Mouse (Mus musculus): Measurements from ENCODE around the gene Rtf1. TPM values are rescaled to one million over a fixed set of nuclear protein-coding genes. Genes with fewer than 3 reads are reported as not detected.
"Not testable (repeated sequence)": the region's sequence is repeated elsewhere in the genome, so short reads cannot be mapped to it uniquely, and the experiment has no call there.

Gene Rtf1
- polyA plus RNA-seq, 1 experiment from 2014 or later, result 46.8 TPM

DNA sequence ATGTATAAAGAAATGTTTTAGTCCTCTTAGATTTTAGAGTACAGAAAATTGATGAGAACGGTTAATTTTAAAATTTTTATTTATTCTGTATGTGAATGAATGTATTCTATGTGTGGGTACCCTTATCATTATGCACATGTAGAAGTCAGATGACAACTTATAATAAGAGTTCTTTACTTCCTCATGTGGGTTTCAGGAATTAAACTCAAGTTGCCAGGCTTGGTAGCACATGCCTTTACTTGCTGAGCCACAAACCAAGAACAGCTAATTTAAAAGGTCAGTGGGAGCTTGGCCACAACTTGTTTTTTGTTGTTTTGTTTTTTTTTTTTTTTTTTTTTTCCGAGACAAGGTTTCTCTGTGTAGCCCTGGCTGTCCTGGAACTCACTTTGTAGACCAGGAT, 20.0 kb downstream of the Rtf1 start:
- no peak overlapping the region for H3K9ac ChIP-seq

DNA sequence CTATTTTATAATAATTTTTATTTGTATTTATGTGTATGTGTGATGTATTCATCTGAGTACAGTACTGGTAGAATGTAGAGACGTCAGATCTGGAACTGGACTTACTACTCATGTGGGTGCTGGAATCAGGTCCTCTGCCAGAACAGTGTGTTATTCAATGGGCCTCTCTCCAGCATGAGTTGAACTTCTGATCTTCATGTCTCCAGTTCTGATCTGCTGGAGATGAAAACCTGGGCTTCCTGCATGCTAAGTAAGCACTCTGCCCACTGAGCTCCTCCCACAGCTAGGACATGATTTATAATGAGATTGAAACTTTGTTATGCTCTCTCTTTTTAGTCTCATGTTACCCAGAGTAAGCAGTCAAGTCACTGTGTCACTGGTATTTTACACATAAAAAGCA, 21.2 kb downstream of the Rtf1 start:
- Histone ChIP-seq H3K9ac (no peak overlapping the region), H3K36me3 (peaks cover 12% of the 10 kb centered on the region; the same call in 1 of the 2 replicates), H3K9me3 (no peaks in the 10 kb centered on the region), H3K4me3 (no peak overlapping the region), H3K4me1 (no peaks in the 10 kb centered on the region), H3K27me3 (no peaks in the 10 kb centered on the region), H3K27ac (no peak overlapping the region), H3K4me2 (no peak overlapping the region)
- WGBS, result 64% methylated on average over 1 of the region's 1 CpGs
- no peak for ATAC-seq (ENCODE audit: insufficient number of reproducible peaks, low FRiP score, low TSS enrichment, low read depth)

More for the DNA sequence above, 20.0 kb downstream of the Rtf1 start:
- Histone ChIP-seq H3K27ac (no peak overlapping the region), H3K4me3 (no peak overlapping the region), H3K36me3 (peaks cover 16% of the 10 kb centered on the region), H3K4me2 (no peak overlapping the region), H3K27me3 (no peaks in the 10 kb centered on the region), H3K9me3 (no peaks in the 10 kb centered on the region), H3K4me1 (no peaks in the 10 kb centered on the region)
- 94% methylated on average over 1 of the region's 2 CpGs for WGBS
- ATAC-seq (ENCODE audit: insufficient number of reproducible peaks, low FRiP score, low TSS enrichment, low read depth), result no peak

DNA sequence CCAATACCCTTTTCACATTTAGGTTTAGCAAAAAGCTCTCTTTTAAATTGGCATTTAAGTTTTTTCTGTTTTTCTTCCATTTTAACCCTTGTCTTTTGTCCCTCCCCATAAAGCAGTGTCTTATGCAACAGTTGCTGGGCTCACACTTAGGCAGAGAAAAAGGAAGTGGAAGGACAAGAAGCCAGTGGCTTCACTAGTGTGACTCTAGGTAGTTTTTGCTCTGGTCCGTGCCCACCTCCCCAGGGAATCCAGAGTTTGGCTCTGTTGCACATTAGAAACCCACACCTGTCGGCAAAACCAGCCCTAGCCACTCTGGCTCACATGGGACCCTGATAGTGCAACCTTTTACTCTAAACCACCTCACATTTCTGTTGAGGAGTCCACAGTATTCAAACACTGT, 23.6 kb downstream of the Rtf1 start:
- no peak overlapping the region for H3K27ac ChIP-seq
- WGBS, result 78% methylated on average over 2 of the region's 2 CpGs
- H3K9me3 ChIP-seq, result no peaks in the 10 kb centered on the region
- H3K4me3 ChIP-seq, result no peak overlapping the region
- no peak overlapping the region for H3K4me2 ChIP-seq
- peaks cover 11% of the 10 kb centered on the region; the same call in 1 of the 2 replicates for H3K36me3 ChIP-seq
- no peak for ATAC-seq (ENCODE audit: insufficient number of reproducible peaks, low FRiP score, low TSS enrichment, low read depth)
- H3K9ac ChIP-seq, result no peak overlapping the region
- no peaks in the 10 kb centered on the region for H3K27me3 ChIP-seq
- no peaks in the 10 kb centered on the region for H3K4me1 ChIP-seq

DNA sequence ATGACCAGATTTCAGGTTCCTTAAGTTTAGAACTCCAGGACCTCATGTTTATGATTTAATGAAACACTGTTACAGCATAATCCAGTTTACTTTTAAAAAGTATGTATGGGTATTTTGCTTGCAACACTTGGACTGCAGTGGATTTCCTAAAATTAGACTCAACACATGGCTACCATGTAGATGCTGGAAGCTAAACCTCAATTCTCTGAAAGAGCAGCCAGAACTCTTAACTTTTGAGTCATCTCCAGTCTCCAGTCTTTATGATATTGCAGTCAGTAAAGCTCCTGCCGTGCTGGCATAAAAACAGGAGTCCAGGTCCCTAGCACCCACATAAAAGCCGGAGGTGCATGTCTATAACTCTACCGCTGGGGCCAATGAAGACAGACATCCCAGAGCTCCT, 25.1 kb downstream of the Rtf1 start:
- 87% methylated on average over 3 of the region's 3 CpGs for WGBS
- peaks cover 15% of the 10 kb centered on the region; the same call in 1 of the 2 replicates for H3K36me3 ChIP-seq
- no peak overlapping the region for H3K4me3 ChIP-seq
- H3K9ac ChIP-seq, result no peak overlapping the region
- no peak for ATAC-seq (ENCODE audit: insufficient number of reproducible peaks, low FRiP score, low TSS enrichment, low read depth)
- no peak overlapping the region for H3K27ac ChIP-seq
- no peaks in the 10 kb centered on the region for H3K27me3 ChIP-seq
- H3K4me2 ChIP-seq, result no peak overlapping the region
- no peaks in the 10 kb centered on the region for H3K4me1 ChIP-seq
- H3K9me3 ChIP-seq, result no peaks in the 10 kb centered on the region

DNA sequence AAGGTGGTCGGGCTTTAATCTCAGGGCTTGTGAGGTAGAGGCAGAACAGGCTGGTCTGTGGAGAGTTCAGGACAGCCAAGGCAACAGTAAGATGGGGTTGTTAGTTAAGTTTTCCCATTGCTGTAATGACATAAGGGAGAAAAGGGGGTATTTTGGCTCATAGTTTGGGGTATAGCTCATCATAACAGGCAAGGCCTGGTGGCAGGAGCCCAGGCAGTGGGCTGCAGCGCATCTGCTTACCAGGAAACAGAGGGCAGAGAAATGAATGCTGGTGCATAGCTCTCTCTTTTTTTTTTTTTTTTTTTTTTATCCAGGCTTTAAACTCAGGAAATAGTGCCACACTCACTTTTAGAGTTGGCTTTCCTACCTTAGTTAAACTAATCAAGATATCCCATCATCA, 28.3 kb downstream of the Rtf1 start:
- 91% methylated on average over 2 of the region's 2 CpGs for WGBS
- no peaks in the 10 kb centered on the region for H3K27me3 ChIP-seq
- H3K36me3 ChIP-seq, result peaks cover 41% of the 10 kb centered on the region
- H3K9me3 ChIP-seq, result no peaks in the 10 kb centered on the region
- ATAC-seq (ENCODE audit: insufficient number of reproducible peaks, low FRiP score, low TSS enrichment, low read depth), result no peak
- no peak overlapping the region for H3K4me2 ChIP-seq
- no peak overlapping the region for H3K9ac ChIP-seq
- H3K27ac ChIP-seq, result no peak overlapping the region
- H3K4me3 ChIP-seq, result no peak overlapping the region
- H3K4me1 ChIP-seq, result no peaks in the 10 kb centered on the region

DNA sequence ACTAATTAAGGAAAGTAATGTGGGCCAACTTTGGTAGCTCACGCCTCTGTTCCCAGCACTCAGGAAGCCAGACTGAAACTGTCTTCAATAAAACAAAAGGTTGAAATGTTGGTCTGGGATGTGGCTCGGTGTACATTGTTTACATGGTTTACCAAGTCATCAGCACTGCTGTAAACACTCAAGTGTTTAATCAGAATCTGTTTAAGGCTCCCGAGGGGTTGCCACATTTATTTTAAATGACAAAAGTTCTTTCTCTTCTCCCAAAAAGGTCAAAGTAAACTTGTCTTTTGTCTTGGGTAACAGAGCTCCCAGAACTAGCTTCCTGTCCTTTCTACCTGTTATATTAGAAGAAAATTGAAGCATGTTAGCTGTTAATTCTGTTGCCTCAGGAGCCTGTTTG, 32.8 kb downstream of the Rtf1 start:
- H3K27ac ChIP-seq, result no peak overlapping the region
- H3K9me3 ChIP-seq, result no peaks in the 10 kb centered on the region
- 89% methylated on average over 3 of the region's 3 CpGs for WGBS
- H3K36me3 ChIP-seq, result peaks cover 72% of the 10 kb centered on the region
- no peaks in the 10 kb centered on the region for H3K27me3 ChIP-seq
- ATAC-seq (ENCODE audit: insufficient number of reproducible peaks, low FRiP score, low TSS enrichment, low read depth), result no peak
- H3K9ac ChIP-seq, result no peak overlapping the region
- H3K4me2 ChIP-seq, result no peak overlapping the region
- no peaks in the 10 kb centered on the region for H3K4me1 ChIP-seq
- no peak overlapping the region for H3K4me3 ChIP-seq

DNA sequence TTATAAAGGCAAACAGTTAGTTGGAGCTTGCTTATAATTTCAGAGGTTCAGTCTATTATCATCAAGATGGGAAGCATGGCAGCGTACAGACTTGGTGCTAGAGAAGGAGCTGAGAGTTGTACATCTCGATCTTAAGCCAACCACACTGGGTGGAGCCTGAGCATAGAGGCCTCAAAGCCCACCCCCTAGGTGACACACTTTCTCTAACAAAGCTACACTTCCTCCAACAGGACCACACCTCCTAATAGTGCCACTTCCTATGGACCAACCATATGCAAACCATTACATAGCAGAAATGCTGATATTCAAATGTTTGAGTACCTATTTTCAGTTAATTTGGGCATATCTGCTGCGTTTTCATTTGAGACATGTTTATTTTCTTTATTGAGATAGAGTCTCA, 35.1 kb downstream of the Rtf1 start:
- Histone ChIP-seq H3K36me3 (peaks cover 69% of the 10 kb centered on the region), H3K9me3 (no peaks in the 10 kb centered on the region), H3K9ac (no peak overlapping the region), H3K4me3 (no peak overlapping the region), H3K4me1 (no peaks in the 10 kb centered on the region), H3K27me3 (no peaks in the 10 kb centered on the region), H3K27ac (no peak overlapping the region), H3K4me2 (no peak overlapping the region)
- no peak for ATAC-seq (ENCODE audit: insufficient number of reproducible peaks, low FRiP score, low TSS enrichment, low read depth)
- WGBS, result 93% methylated on average over 3 of the region's 3 CpGs

DNA sequence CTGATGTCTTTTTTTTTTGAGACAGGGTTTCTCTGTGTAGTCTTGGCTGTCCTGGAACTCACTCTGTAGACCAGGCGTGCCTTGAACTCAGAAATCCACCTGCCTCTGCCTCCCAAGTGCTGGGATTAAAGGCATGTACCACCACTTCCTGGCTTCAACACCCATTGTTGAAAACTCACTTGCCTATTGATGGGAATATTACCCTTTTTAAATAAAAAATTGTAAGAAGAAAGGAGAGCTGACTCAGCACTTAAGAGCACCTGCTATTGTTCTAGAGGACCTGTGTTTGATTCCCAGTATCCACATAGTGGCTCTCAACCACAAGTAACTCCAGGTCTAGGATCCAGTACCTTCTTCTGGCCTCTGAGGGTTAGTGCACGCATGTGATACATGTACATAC, 41.0 kb downstream of the Rtf1 start:
- not testable (repeated sequence) for H3K4me2 ChIP-seq; H3K9ac ChIP-seq; H3K4me3 ChIP-seq; H3K27me3 ChIP-seq; H3K4me1 ChIP-seq; H3K9me3 ChIP-seq; H3K27ac ChIP-seq; ATAC-seq (ENCODE audit: insufficient number of reproducible peaks, low FRiP score, low TSS enrichment, low read depth)
- peaks cover 68% of the 10 kb centered on the region for H3K36me3 ChIP-seq
- 92% methylated on average over 2 of the region's 2 CpGs for WGBS

DNA sequence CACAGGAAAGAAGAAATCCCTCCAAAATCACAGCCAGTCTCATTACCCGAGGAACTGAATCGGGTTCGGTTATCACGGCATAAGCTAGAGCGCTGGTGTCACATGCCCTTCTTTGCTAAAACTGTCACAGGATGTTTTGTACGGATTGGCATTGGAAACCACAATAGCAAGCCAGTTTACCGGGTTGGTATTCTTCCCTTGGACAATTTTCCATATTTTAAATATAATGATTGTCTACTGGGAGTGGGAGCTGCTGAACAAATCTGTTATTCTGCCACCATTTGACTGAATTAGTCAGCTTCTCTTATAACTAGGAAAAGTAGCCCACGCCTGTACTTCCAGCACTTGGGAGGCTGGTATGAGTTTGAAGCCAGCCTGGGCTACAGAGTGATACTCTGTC, 46.2 kb downstream of the Rtf1 start:
- WGBS, result 96% methylated on average over 8 of the region's 8 CpGs
- ATAC-seq (ENCODE audit: insufficient number of reproducible peaks, low FRiP score, low TSS enrichment, low read depth), result no peak
- peaks cover 86% of the 10 kb centered on the region for H3K36me3 ChIP-seq
- H3K4me3 ChIP-seq, result no peak overlapping the region
- H3K9ac ChIP-seq, result no peak overlapping the region
- H3K27me3 ChIP-seq, result no peaks in the 10 kb centered on the region
- no peak overlapping the region for H3K27ac ChIP-seq
- H3K4me1 ChIP-seq, result no peaks in the 10 kb centered on the region
- no peak overlapping the region for H3K4me2 ChIP-seq
- no peaks in the 10 kb centered on the region for H3K9me3 ChIP-seq

DNA sequence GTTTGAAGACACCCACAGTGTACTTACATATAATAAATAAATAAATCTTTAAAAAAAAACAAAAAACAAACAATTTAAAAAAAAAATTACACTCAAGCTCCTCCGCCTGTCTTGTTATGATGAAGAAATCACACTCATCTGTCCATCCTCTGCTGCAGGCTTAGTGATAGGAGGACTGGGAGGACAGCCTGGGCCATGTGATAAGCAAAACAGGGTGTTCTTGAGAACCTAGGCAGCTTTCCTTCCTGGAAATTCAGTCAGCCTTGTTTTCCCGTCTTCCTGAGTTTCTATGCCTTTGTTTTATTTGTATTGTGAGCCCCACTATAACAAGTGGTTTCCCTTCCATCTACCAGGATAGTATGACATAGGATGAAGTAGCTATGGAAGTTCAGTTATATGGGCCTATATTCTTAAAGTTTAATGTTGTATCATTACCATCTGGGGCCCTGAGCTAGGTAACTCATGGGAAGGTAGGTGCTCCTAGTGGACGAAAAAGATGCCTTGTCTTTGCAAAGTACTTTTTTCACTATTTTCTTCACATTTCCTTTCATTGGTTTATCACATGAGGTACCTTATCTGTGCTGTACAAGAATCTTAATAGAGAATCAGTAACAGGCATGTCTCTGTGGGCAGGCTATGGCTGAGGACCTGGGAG, 53.0 kb downstream of the Rtf1 start:
- Histone ChIP-seq H3K9me3 (no peaks in the 10 kb centered on the region), H3K9ac (no peak overlapping the region), H3K27me3 (no peaks in the 10 kb centered on the region), H3K4me2 (no peak overlapping the region), H3K27ac (no peak overlapping the region), H3K4me1 (no peaks in the 10 kb centered on the region), H3K4me3 (no peak overlapping the region), H3K36me3 (peaks cover 93% of the 10 kb centered on the region)
- ATAC-seq (ENCODE audit: insufficient number of reproducible peaks, low FRiP score, low TSS enrichment, low read depth), result no peak
- 88% methylated on average over 3 of the region's 3 CpGs for WGBS

DNA sequence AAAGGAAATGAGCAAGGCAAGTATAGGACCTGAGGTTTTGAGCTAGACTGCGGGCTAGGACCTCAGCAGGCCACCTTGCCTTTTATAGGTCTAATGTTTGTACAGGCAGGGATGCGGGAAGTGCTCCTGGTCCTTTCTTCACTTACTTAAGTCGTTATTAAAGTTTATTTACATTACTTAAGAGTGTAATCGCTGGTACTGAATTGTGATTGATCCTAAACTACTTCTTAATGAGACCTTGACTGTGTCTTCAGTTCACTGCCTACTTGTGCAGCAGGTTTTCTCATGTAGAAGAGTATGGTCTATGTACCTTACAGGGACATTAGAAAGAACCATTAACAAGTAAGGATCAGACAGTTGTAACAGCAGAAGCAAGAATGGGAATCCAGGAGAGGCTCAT, 55.9 kb downstream of the Rtf1 start:
- WGBS, result 84% methylated on average over 4 of the region's 4 CpGs
- ATAC-seq (ENCODE audit: insufficient number of reproducible peaks, low FRiP score, low TSS enrichment, low read depth), result no peak
- H3K4me2 ChIP-seq, result no peak overlapping the region
- H3K9me3 ChIP-seq, result no peaks in the 10 kb centered on the region
- H3K27ac ChIP-seq, result no peak overlapping the region
- H3K27me3 ChIP-seq, result no peaks in the 10 kb centered on the region
- H3K4me1 ChIP-seq, result no peaks in the 10 kb centered on the region
- H3K4me3 ChIP-seq, result no peak overlapping the region
- no peak overlapping the region for H3K9ac ChIP-seq
- H3K36me3 ChIP-seq, result peaks cover 89% of the 10 kb centered on the region

DNA sequence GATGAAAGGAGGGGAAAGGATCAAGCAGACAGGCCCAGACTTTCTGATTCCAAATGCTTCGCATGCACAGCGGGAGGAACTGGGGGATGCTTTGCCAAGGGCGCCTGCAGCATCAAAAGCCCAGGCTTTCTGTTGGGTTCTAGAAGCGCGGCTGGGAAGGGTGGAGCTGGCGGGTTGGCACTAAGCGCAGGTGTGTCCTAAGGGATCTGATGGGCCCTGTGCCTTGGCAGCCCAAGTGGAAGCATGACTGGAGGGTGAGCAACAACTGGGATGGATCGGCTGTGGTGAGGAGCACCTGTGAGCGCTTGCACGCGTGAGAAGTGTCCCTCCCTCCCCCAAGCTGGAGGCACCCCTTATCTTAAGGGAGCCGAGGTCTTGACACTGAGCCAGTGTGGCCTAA, 62.3 kb downstream of the Rtf1 start:
- no peak overlapping the region for H3K9ac ChIP-seq
- H3K27me3 ChIP-seq, result no peaks in the 10 kb centered on the region
- no peak overlapping the region for H3K4me2 ChIP-seq
- H3K27ac ChIP-seq, result no peak overlapping the region
- 19% methylated on average over 12 of the region's 12 CpGs for WGBS
- ATAC-seq (ENCODE audit: insufficient number of reproducible peaks, low FRiP score, low TSS enrichment, low read depth), result no peak
- H3K4me1 ChIP-seq, result peaks cover 16% of the 10 kb centered on the region
- no peak overlapping the region for H3K4me3 ChIP-seq
- H3K9me3 ChIP-seq, result no peaks in the 10 kb centered on the region
- H3K36me3 ChIP-seq, result peaks cover 31% of the 10 kb centered on the region

DNA sequence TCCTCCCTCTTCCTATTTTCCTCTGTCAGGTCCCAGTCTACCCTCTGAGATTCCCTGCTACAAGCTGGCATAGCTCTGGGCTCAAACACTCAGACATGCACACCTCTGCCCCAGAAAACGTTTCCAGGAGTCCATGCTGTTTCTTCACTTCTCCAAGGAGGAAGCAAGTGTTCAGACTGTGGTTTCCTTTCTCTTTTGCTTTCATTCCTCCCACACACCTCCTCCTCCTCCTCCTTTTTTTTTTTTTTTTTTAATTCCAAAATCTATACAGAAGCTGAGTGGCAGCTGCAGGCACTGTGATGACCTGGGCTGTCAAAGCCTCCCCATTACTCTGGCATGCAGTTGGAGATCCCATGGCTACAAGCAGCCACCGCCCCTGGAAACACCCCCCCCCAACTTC, 65.7 kb downstream of the Rtf1 start:
- no peak overlapping the region for H3K4me2 ChIP-seq
- WGBS, result 22% methylated on average over 2 of the region's 2 CpGs
- H3K4me1 ChIP-seq, result peaks cover 43% of the 10 kb centered on the region

More for the DNA sequence above, 65.7 kb downstream of the Rtf1 start:
- H3K9ac ChIP-seq, result no peak overlapping the region
- no peak overlapping the region for H3K4me3 ChIP-seq
- H3K36me3 ChIP-seq, result peaks cover 5% of the 10 kb centered on the region
- no peak overlapping the region for H3K27ac ChIP-seq
- no peak for ATAC-seq (ENCODE audit: insufficient number of reproducible peaks, low FRiP score, low TSS enrichment, low read depth)
- H3K27me3 ChIP-seq, result peaks cover 32% of the 10 kb centered on the region
- no peaks in the 10 kb centered on the region for H3K9me3 ChIP-seq
